Mouse (Mus musculus) naive thymus-derived CD4-positive, alpha-beta T cell, adult 2 months (primary cell): ENCODE measurements around the gene Fam192a.
A peak's percentile ranks its signal among the peaks of the same experiment; 100 is the strongest.

Experiments used
- DNase-seq: peaks from one replicate; pipeline ENCODE4 v3.0.0-alpha.2; 2011; ENCODE audit warnings: low read depth

Fam192a gene

DNA sequence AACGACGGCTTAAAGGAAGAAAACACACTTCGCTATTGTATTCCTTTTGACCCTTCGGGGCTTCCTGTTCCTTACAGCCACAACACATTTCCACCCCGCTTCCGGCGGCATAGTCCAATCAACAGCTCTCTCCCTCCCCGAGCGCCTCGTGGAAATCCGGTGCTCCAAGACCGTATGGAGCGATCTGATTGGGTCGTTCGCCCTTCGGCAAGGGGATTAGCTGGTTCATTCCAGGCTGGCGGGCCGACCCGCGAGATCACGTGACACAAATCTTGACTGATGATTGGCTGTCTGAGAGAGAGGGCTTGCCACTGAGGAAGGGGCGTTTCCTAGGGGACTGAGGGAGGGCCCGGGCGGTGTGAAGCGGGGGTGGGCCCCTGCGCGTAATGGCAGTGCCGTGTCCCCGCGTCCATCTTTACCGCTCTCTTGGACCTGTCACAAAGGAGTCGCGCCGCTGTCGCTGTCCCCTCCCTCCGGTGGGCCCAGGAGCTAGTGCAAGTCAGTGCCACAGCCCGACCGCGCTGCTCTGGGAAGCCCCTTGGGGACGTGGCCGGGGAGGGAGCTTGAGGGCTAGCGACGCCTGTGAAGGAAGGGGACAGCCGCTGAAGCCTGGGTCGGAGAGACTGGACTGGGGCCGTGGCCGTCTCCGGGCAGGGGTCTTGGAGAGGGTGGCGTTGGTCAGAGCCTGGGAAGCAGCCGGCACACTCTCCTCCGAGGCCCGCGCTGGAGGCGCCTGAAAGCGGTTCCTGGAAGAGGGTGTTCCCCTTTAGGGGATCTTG is at the start of gene Fam192a, which contains the start of gene Rspry1:
Gene Fam192a, minus strand, starts transcription at position 391 of the 779 bp plus-strand sequence.
Gene Rspry1, plus strand, starts transcription at position 331 of the 779 bp plus-strand sequence.
- peak; percentile 100 for DNase-seq

DNA sequence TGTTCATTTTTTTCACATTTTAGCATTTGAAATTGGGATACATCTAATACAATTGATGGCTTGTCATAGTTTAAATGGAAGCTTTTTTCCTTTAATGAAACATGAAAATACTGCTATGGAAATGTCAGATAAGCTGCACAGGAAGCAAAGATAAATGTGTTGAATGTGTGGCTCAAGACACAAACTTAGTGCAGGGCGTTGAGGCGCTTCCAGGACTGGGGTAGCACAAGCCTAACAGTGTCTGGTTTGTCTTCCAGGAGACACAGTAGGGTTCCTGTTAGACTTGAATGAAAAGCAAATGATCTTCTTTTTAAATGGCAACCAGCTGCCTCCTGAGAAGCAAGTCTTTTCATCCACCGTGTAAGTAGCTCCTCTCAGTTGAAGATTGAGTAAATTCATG is 47.7 kb upstream of the Fam192a start:
- no peak for DNase-seq

DNA sequence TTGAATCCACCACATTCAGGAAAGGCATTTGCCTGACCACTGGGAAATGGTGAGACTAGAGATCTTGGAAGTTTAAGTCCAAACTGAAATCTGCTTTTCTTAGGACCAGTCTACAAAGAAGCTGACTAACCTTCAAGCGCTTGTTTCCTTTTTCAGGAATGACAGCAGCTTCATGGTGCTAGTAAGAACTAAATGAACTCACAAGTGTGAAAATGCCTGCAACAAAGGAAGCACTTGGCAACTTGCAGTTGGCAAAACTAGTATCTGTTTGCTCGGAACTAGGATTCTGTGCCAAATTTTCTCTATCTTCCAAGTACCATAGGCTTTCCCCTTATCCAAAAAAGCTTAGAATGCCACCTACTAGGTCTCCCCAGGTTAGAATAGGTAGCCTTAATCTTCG is 44.4 kb upstream of the Fam192a start:
- no peak for DNase-seq

DNA sequence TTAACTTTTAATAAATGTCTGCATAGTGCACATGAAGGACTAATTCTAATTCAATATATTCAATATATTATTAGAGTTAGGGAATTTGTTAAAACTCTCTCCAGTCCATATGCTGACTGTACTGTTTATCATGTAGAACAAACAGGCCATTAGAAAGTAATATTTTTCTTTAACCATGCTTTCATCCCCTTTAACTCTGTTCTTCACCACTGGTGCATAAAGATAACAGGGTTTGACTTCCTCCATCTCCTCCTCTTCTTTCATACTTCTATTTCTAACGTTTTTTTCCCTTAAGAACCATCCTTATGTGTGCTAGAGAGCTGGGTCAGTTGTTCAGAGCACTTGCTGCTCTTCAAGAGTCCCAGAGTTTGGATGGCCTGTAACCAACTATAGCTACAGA is 43.4 kb upstream of the Fam192a start:
- DNase-seq, result no peak

DNA sequence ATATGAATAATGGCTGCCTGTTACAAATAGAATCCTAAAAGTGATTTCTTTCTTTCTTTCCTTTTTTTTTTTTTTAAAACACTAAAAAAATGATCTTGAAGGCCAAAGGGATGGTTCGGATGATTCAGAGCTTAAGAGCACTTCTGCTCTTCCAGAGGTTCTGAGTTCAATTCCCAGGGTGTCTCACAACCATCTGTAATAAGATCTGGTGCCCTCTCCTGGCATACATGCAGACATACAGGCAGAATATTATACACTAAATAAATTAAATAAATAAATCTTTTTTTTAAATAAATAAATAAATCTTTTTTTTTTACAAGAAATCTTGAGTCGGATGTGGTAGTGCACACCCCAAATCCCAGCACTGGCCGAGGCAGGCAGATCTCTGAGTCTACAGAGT is 40.1 kb upstream of the Fam192a start:
- no peak for DNase-seq

DNA sequence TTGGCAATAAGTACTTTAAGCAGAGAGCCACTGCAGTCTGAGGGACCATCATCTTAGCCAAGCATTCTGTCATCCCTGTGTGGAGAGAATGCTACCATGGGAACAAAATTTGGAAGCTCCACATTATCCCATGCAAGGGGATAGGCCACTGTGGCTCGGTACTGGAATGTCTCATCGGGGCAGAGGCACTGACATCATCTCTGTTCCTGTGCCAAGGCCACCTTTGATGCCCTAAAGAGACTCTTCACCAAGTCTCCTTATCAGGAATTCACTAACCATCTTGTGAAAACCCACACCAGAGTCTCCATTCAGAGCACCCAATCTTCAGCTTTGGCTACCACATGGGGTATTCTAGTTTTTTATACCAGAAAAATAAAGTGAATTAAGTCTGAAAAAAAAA is 39.4 kb upstream of the Fam192a start:
- DNase-seq, result no peak

DNA sequence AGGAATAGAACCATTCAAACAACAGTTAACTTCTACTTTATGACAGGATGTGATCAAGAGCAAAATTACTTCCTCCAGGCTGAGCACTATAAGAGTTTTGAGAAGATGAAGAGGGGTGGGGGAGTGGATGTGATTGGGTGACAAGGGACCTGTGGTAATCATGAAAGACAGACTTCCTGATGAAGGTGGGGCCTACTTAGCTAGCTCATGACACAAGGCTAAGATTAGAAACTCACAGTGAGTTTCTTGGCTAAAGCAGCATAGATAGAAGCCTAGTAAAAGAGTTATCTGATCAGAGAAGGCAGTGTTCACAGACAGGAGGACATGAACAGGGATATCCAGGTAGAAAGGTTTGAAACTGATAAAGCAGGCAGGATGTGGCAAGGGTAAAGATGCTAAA is 32.4 kb upstream of the Fam192a start:
- DNase-seq, result peak; percentile 86

DNA sequence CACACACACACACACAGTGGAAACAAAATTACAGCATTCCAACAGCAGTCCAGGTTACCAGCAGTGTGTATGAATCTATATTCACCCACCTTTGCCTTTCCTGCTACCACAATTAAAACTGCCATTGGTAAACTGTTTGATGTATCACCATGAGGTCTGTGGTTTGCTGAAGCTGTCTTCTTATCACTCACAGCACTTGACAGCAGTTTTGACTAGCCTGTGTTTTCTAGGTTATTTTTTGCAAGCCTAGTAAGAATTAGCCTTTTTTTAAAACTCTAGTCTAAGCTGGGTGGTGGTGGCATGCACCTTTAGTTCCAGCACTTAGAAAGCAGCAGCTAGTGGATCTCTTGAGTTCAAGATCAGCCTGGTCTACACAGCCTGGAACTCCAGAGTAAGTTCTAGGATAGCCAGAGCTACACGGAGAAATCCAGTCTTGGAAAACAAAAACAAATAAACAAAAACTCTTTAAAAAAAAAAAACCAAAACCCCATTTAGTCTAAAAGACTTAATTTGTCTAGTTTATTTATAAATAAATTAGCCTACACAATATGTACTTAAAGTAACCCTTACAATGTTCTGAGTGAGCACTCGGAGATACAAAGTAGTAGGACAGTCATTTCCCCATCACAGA is 31.9 kb upstream of the Fam192a start:
- DNase-seq, result peak; percentile 60

DNA sequence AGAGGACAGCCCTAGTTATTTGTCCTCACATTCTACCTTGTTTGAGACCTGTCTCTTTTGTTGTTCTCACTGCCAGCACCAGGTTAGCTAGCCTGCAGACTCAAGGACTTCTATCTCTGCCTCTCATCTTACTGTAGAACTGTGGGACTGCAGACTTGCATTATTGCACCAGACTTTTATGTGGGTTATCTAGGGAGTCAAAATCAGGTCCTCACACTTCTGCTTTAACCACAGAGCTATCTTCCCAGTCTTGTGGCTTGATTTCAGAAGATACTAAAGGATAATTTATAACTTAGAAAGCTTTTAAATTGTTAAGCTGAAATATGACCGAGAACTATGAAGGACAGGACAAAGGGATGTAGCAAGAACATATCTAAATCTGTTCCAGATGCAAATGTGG is 23.1 kb upstream of the Fam192a start:
- no peak for DNase-seq

DNA sequence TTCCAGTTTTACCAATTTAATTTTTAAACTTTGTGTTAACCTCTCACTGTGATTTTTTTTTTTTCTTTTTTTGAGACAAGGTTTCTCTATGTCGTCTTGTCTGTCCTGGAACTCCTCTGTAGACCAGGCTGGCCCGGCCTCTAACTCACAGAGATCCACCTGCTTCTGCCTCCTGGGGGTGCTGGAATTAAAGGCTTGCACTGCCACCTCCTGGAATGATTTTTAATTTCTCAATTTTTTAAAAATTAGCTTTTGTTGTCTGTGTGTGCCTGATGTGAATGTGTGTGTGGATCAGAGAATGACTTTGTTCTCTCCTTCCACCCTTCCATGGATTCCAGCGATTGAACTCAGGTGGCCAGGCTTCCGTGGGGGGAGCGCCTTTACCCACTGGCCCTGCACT is 5.3 kb upstream of the Fam192a start:
- peak; percentile 36 for DNase-seq

DNA sequence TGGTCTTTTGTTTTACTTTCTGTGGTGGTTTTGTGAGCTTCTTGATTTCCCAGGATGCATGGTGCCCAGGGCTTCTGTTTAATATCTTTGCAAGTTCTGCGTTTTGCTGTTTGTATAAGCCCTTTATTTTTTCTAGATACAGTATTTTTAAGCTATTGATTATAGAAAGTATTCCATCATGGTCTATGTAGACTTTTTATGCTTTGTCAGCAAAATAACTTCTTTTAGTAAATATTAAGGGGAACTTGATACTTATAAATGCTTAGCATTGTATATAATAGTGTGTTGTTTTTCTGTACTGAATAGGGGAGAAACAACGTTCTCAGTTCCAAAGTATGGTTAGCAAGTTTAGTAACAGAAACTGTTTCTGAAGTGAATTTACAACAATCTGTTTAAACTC is 2.2 kb upstream of the Fam192a start:
- DNase-seq, result no peak

DNA sequence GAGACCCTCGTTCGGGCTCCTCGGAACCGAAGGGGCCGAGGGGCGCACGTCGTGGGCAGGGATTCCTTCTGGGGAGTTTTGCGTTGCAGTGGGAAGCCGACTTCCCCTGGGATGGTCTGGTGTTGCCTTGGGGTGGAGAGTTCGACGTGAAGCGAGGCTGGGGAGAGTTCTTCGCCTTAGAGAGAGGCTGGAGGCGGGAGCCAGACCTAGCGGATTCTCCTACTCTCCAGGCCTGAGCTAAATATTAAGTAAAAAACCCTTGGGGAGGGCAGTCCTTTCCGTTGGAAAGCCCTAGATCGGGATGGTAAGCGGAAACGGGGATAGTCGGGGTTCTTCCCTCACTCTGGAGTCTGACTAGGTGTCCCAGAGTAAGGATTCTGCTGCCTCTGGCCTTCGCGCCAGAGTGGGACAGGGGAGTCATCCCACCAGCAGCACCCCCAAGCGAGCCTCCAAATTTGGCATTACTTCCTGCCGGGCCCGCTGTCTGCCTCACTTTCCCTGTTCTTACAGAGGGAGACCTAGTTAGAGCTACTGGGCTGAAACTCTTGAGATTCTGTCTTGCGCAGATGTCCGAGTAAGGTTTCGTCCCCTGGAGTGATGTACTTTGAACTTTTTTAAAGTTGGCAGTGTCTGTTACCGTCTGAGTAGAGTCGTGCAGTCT is 804 bp upstream of the Fam192a start:
- DNase-seq, result peak; percentile 53

DNA sequence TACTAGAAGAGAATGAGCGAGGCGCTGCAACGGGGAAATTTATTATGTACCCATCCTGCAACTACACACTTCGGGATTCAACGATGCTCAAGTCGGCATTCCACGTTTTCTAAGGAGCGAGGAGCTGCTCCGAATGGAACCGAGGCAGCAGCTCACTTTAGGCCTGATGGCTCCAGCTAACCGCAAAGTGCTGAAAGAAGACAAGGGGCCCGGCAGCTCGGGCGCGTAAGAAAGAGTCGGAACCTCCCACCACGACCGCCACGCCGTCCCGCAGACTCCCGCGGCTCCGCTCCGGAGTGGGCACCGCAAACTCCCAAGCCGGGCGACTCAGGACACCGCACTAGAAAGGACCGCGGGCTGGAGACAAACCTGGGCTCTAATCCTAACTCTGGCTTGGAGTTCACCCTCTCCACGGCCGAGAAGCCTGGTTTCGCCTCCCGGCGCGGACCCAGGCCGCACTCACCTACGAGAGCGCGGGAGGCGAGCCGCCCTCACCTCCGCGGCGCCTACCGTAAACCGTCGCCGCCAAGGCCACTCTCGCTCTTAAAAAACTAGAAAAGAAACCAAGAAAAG is 677 bp downstream of the Fam192a start:
- no peak for DNase-seq

DNA sequence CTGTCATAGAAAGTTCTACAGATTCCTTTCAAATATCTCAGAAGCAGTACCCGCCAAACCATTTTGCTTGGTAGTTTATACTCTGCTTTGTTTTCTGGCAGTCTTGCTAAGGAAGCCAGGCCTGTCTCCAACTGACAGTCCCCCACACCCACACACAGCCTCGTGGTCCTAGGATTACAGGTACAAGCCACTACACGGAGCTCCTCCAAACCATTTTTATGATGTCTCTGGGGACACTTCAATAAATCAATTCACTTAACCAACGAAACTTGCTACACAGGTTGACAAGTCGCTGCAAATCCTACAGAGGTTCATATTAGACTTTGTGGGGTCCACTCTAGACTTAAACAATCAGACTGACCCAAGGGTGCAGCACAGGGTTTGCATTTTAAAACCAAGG is 1.3 kb downstream of the Fam192a start:
- peak; percentile 20 for DNase-seq

DNA sequence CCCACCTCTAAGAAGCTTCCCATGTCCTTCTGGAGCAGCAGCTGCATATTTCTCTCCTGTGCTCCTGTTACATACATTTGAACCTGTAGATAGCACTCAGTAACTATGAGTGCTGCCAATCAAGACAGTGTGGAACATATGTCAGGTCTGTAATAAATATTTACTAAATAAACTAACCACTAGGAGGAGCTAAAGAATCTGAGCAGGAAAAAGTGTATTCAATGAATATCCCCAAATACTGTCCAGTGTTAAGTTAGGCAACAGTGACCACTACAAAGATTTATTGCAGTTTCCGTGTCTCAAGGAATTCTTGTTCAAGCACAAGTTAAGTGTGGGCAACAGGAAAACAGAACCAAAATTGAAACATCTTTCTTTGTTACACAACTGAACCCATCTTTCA is 7.6 kb downstream of the Fam192a start:
- peak; percentile 52 for DNase-seq

DNA sequence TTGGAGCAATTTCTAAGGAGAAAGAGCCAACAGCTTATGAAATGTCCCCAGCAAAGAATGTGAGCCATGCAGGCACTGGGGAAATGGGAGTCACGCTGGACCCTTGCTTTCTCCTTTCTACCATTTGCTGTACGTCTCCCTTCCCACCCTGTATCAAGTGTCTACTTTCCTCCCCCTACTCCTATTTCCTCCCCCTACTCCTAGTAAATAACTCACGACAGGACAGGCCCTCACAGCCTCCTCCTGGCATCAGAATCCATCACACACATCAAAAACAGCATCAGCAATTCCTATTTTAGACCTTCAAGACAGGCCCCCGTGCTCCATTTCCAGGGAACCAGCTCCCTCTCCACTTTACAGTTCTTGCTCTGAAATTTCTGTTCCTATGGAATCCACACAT is 10.1 kb downstream of the Fam192a start:
- DNase-seq, result no peak

DNA sequence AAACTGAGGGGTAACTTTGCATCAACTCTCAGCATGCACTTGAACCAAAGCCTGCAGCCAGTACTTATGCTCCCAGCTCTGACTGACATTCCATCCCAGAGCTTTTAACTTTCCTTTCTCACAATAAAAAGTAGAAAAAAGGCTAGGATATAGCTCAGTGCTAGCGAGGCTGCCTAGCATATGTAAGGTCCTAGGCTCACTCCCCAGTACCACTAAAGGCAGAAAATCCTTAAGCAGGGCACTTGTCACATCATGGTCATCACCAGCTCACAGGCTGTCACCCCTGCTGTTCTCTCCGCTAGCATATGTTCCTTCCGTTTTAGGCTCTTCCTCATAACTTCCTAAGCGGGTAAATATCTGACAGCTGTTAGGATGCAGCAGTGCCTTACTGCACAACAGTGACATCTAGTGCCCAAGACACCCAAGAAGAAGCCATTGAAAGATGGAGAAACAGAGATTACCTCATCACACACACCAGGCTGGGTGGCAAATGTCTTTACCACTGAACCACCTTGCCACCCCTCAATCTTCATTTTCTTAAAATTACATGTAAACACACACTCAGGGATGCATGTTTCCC is 17.5 kb downstream of the Fam192a start:
- DNase-seq, result peak; percentile 35

DNA sequence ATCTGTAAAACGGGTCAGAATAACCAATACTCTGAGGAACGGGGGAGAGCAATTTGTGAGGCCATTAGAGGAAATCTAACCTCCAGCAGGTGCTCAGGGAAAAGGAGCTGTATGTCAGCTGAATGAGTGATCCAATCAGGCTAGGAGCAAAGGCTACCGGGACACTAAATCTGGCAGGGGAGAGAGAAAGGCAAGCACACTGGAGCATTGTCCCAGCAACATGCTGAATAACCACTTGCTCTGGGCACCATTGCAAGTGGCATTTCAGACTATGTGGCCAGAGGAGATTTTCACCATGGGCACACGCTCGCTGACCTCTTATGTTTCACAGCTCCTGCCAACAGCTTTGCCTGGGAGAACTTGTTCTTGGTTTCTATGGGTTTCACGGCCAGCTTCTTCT is 19.2 kb downstream of the Fam192a start:
- DNase-seq, result no peak

DNA sequence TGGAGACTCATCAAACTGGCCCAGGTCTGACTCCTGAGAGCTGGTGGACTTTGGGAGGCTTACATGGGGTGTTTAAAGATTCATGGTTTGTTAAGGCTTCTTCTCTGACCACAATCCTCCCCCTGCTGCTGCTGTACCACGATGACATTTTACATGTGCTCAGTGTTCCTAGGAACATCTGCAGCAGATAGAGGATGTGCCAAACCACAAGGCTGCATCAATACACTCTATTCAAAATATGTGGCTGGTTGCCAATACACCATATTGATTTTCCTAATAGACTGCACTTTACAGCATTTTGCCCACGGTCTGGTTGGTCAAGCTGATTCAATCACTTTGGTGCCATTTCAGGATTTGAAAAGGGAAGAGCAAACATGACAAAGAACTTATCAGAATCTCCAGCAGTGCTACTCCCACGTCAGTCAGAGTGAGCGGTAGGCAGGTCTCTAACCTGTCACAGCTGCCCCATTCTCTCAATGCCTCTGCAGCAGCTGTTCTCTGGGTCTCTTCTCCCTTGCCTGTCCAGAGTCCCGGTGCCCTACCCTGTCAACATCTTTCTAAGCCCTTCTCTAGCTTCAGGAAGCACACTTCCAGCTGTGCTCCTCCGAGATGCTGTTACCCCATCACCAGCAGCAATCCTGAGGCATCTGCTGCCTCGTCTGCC is 19.8 kb downstream of the Fam192a start:
- DNase-seq, result no peak

DNA sequence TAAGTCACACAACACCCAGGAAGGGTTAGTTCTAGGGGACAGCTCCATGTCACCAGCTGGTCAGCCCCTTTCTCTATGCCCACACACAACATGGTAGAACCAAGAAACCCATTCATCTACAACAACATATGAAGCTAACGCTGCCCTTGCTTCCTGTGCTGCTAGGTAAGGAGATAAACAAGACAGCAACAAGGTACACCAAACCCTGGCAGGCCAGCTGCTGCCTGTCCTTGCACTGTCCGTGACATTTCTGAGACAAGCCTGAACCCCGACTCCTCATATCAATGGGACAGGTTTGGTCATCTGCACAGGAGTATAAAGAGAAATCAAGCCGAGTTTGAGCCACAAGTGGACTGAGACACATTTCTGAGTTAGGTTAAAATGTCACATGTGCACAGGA is 26.6 kb downstream of the Fam192a start:
- DNase-seq, result no peak

DNA sequence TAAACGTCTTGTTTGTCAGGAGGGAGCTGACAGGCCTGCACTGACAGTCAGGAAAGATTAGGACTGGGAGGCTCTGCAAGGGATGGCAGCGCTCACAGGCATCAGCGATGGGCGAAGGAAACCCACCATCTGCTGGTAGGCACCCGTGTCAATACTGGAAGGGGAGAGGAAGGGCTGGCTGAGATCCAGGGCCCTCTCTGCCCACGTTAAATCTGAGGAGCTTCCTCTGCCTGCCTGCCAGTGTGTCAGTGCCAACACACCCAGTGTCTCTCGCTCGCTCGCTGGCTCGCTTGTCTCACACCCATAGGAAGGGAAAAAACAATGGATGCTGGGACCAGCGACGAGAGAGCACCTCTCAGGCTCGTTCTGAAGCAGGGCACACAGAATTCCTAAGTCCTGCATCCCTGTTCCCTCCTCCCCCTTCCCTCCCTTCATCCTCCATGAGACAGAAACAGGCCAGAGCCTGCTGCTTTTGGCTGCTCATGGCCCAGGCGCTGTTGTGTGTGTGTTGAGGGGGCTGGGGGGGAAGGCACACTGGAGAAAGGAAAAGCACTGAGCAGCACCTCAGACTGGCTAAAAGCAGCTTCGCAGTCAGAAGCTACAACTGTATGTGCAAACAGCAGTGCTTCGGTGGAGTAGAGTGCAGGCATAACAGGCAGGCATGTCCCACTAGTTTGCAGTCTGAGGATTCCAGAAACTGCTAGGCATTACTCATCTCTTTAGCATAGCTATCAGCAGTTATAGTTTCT is 27.5 kb downstream of the Fam192a start:
- no peak for DNase-seq
